ENCODE assay signal across 15 mouse cellular contexts in genomic region chr10:53875896-53876295, GRCm38 (mm10).
DNase-seq lines count a peak whose midpoint lies in the region; ATAC-seq and TF ChIP-seq lines count a peak whose summit lies in the region.
"Had no signal": no experiment of that assay in that cellular context is flagged by ENCODE, and none has a peak within 500 bp of the region (broad histone marks: within the 10 kb centered on the region; RNA-seq: fewer than 3 reads in every experiment).

No protein-coding gene starts in this region.

- no peaks in the 10 kb centered on the region for H3K9me3 ChIP-seq in lung, postnatal 0 days (ENCODE audit: low read length)
- H3K9me3 ChIP-seq: embryonic facial prominence, embryonic 10.5 days; hindbrain, embryonic 10.5 days; midbrain, embryonic 10.5 days had no signal

- H3K4me3 ChIP-seq in lung, postnatal 0 days (ENCODE audit: low read depth, low read length): no peak overlapping the region
- H3K4me3 ChIP-seq: embryonic facial prominence, embryonic 10.5 days; hindbrain, embryonic 10.5 days; midbrain, embryonic 10.5 days had no signal

- no peak overlapping the region for H3K4me2 ChIP-seq in lung, postnatal 0 days (replicated peaks; ENCODE audit: low read depth, low read length)

- H3K27ac ChIP-seq in lung, postnatal 0 days (ENCODE audit: low read length): no peak overlapping the region
- H3K27ac ChIP-seq: embryonic facial prominence, embryonic 10.5 days; hindbrain, embryonic 10.5 days; midbrain, embryonic 10.5 days had no signal

- no peak overlapping the region for H3K9ac ChIP-seq in lung, postnatal 0 days (replicated peaks; ENCODE audit: low read depth)

- H3K4me1 ChIP-seq in lung, postnatal 0 days (ENCODE audit: insufficient read depth, low read depth, low read length): no peaks in the 10 kb centered on the region
- H3K4me1 ChIP-seq: embryonic facial prominence, embryonic 10.5 days; hindbrain, embryonic 10.5 days; midbrain, embryonic 10.5 days had no signal

- intact Hi-C loops in gastrocnemius, postnatal 14 days (cut with DNase I; ENCODE audit: low total_unique reads): no loop called here
- intact Hi-C loops in left cerebral cortex, postnatal 4 days (cut with DNase I): no loop called here
- intact Hi-C loops in left cerebral cortex, postnatal 25 days (cut with DNase I): no loop called here

- no peaks in the 10 kb centered on the region for H3K27me3 ChIP-seq in lung, postnatal 0 days (replicated peaks; ENCODE audit: insufficient read depth, low read length)
- H3K27me3 ChIP-seq: CH12.LX had no signal

- TF ChIP-seq CTCF in lung, postnatal 0 days (IDR thresholded peaks at IDR 0.05): no peak

- 71% methylated on average over 4 of the region's 4 CpGs for WGBS in lung, postnatal 0 days

- TF ChIP-seq EP300 in lung, postnatal 0 days (IDR thresholded peaks at IDR 0.05): no peak

- peak; percentile 47 for DNase-seq in urinary bladder, postnatal 14 days (ENCODE audit: low spot score)
- DNase-seq in urinary bladder, postnatal 25 days (ENCODE audit: low spot score): no peak
- peak; percentile 56 for DNase-seq in gastrocnemius, postnatal 14 days
- DNase-seq in lung, postnatal 0 days (ENCODE audit: low spot score): peak; percentile 11
- DNase-seq in skeletal muscle tissue, adult 2 months (ENCODE audit: low read depth, low spot score): peak; percentile 90
- no peak for DNase-seq in left cerebral cortex, postnatal 4 days
- no peak for DNase-seq in left cerebral cortex, postnatal 25 days (ENCODE audit: low spot score in 2 of 2)
- DNase-seq: kidney, postnatal 25 days; layer of hippocampus, postnatal 36 days; right cerebral cortex, postnatal 25 days had no signal

- H3K36me3 ChIP-seq in lung, postnatal 0 days (ENCODE audit: insufficient read depth, low read length): no peaks in the 10 kb centered on the region
- H3K36me3 ChIP-seq: embryonic facial prominence, embryonic 10.5 days; hindbrain, embryonic 10.5 days; midbrain, embryonic 10.5 days had no signal

- no peak for ATAC-seq in lung, postnatal 0 days
- ATAC-seq: Patski had no signal

Comparison
In these comparisons a context has a peak if more than half of its experiments do, and no peak if none do; other contexts are left out.
1. DNase-seq: peak in urinary bladder, postnatal 14 days (single experiment), gastrocnemius, postnatal 14 days (single experiment), lung, postnatal 0 days (single experiment) and skeletal muscle tissue, adult 2 months (single experiment); none in urinary bladder, postnatal 25 days (single experiment), left cerebral cortex, postnatal 4 days (single experiment) and left cerebral cortex, postnatal 25 days (0 of 2).